Mouse (Mus musculus) lung, postnatal 36 days (tissue): ENCODE results near the gene Otogl.
A peak's percentile ranks its signal among the peaks of the same experiment; 100 is the strongest.

Source experiments
- DNase-seq: peaks from one replicate; pipeline ENCODE4 v3.0.0; 2022; ENCODE audit warnings: mixed read lengths

Gene Otogl

DNA sequence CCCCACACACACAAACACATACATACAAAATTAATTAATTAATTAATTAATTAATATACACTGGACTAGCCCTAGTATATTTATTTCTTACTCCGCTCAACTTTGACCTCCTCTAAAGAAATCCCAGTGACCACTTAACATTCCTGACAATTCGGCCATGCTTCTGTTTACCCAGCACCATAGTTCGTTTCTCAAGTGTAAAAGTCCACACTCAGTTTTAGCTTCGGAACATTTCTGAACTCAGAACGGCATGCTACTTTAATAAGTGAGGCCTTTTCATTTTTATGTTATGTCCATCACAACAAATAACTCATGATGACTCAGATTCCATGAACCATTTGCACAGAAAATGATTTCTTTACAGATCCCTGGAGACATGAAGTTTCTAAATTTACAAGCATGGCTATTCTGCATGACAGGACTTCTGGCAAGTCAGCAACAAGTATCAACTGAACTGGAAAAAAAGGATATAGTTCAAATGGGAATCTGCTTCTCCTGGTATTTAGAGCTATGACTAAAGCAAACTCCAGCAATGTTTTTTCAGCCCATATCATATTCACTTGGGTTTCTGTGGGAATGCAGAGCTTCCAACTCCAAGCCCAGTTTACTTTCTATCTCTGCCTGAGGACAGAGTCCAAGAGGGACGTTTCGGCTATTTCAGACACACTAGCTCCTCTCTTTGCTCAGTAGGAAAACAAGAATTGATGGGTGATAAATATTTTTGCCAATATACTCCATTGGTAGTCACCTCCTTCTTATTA lies 6.5 kb downstream of the Otogl start:
- DNase-seq: peak; percentile 37

DNA sequence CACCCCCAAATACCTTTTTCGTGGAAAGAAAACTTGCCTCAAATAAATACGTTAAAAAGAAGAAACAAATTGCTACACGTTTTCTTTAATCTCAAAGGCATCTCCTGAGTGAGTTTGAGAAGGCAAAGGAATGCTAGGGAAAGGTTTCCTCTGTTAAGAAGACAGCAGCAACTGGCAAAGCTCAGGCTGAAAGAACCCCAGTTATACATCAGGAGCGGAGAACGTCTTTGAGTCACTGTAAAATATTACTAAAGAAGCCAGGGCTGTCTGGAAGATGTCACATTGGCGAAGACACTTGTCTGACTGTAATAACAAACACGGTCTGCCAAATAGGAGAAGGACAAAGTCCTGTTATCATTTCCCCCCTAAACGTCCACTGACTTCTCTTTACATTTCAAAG lies 10.0 kb downstream of the Otogl start:
- no peak for DNase-seq

DNA sequence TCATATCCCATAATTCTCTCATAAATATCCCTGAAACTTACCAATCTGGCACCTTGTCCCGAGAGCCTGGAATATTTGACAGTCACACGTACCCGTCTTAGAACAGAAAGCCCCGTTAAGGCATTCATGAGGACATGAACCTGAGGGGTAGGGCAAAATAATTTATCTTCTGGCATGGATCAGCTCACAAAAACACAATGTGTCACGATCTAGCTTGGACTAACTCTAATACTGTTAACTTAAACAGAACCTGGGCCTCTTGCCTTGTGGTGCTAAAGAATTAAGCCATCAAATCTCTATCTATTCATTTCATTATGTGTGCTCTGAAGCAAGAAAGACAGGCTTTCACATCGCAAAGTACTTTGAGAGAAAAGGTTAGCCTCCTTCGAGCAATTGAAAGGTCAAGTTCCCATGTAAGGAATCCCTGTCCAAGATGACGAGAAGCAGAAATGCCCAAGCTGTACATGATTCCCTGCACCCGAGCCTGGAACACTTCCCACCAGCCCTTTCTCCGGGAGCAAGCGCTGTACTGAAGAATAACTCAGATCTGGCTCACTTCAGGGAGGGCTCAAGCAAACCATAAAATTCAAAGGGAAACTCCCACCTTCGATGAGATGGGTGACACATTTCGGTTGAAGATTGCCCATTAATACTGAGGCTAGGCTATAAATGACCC lies 10.6 kb downstream of the Otogl start:
- no peak for DNase-seq

DNA sequence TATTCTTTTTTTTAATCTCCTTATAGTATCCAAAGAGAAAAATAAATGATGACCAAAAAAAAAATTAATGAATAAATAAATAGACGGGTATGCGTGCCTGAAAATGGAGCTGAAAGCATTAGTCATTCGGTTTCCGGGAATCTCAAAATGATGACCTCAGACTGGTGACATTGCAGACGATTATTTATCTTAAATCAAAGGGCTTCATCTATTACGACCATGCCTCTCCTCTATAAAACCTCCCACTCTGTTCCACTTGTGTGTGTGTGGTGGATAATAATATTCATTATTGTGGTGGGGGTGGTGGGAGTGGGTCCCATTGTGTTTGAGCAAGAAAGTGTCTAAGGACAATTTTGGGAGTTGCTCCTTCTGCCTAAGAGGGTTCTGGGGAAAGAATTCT lies 12.0 kb downstream of the Otogl start:
- no peak for DNase-seq

DNA sequence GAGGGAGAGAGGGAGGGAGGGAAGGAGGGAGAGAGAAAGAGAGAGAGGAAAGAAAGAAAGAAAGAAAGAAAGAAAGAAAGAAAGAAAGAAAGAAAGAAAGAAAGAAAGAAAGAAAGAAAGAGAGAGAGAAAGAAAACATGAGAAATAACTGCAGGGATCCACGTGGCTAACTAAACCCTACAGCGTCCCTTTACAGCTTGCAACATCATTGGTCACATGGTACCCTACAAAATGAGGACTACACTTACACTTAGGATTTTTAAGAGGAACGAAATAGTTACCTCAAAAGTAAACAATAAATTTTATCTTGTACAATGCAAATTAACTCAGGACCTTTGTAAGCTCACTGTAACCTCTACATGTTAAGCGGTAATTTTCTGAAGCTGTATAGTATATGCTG lies 15.8 kb downstream of the Otogl start:
- no peak for DNase-seq

DNA sequence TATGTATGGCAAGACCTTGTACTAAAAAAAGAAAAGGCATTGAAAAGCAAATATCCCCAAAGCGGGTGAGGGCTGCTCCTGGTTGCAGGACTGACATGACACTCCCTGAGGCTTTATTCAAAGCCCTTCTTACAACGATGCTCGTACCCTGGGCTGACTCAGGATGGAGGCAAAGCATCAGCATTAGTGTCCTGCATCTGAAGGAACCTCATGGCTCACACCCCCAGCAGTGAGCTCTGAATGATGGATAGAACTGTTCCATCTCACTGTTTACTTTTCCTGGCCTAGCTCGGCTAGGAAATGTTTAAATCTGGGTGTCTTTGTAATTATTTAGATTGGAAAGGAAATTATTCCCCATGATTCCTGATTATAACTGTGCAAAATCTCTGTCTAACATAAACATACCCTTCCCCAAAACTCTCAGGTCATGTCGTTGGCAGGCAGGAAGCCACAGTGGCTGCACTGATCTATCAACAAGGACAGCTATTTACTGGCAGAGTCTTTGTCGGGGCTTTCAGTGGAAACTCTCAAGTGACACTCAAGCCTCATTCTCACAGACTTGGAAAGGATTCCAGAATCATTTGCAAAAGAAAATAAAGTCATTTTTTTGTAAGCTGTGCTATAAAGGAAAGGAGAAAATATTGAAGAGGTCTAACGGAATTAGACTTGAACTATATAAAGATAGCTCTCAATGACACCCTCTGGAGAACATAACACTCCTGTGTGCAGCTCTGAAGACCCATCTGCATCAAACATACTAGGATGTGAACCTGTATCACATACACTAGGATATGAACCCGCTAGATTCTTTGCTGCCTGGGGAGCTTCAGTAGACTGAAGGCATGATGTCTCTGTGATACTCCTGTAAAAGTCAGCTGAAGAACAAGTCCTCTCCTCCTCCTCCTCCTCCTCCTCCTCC lies 17.0 kb downstream of the Otogl start:
- peak; percentile 10 for DNase-seq

DNA sequence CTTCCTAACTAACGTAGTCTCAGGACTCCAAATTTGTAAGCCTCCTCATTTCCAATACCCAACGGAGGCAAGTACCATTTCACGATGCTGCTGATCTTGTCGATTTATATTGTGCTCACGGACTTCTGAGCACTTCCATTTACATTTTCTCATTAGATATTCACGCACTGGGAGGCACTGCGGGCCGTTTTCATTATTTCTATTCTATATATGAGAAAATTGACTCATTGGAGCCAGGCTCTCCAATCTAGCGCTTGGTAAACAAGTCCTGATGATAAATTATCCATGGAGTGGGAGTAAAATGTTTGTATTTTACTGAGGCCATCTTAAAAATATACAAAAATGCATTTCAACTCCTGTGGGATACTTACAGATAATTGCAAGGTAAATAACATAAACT lies 21.5 kb downstream of the Otogl start:
- no peak for DNase-seq

DNA sequence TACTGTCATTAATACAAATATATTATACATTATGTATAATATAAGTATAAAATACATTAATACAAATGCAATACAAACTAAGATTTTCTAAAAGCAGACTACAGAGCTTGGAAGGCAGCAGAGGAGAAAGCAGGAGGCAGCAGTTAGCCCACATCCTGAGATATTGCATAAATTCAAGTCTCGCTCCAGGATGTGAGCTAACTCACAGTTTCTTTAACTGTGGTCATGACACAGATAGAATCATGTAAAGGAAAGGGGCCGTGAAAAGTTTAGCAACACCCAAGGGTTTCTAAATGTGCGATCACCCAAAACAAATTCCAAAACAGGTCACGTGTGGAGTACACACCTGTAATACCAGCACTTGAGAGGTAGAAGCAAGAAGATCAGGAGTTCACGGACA lies 39.4 kb downstream of the Otogl start:
- DNase-seq: no peak

DNA sequence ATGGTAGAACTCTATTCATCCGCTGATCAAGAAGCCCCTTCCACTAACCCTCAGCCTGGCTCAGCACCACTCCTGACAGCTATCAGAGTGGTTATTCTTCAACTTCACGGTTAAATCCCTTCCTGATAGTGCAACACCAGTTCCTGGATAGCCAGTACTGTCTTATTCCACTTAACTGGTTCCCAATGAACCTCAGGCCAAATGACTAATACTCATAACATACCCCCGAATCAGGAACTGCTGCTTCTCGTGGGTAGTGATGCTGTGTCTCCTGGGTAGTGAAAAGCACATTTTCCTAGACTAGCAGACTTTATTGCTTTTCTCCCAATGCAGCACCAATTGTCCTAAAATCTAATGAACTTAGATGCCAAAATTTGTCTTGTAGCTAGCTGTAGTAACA lies 39.8 kb downstream of the Otogl start:
- DNase-seq: no peak

DNA sequence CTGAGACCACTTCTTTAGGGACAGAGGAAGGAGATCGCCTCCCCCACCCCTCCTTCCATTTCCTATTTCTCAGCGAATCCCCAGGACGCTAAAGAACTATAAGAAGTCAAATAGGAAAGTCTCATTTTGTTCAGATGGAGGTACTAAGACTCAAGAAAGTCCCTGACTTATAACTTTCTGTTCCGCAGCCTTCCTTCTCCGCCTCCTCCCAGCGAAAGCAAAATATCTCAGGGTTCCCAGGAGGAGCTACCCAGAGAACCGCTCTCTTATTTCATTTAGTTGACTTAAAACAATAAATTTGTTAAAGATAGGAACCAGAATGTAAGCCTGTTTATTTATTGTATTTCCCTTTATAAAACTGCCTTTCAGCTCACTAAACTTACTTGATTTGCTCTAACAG lies 41.4 kb downstream of the Otogl start:
- DNase-seq: no peak

DNA sequence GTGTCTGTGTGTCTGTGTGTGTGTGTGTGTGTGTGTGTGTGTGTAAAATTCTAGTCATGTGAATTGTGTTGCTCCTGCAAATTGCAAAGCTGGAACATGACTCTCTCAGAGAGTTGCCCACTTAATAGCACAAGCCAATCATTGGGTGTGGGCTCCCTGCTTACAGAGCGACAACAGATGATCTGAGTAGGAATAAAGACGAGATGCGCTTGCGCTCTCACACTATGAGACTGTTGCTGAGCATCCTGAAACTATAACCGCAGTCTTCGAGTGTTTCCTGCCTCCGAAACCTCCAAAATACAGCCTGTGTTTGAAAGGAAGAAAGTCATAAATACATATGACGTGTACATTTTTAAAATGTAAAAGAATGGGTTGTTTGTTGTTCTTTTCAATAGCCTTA lies 43.0 kb downstream of the Otogl start:
- DNase-seq: no peak

DNA sequence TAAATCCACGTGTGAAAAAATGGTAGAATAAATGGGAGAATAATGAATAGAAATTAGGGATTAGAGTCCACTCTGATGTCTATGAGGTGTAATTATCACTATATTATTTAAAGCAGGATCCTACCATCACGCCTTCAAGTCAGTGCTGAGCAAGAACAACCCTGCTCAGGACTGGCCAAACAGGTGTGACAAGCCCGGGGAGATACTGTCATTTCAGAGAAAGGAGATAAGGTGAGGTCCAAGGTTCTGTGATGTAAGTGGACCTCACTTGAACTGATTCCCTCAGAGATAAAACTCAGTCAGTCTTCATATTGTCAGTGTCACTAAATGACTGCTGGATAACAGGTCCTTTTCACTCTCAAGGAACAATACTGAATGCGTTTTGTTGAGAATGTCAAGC lies 44.5 kb downstream of the Otogl start:
- no peak for DNase-seq

DNA sequence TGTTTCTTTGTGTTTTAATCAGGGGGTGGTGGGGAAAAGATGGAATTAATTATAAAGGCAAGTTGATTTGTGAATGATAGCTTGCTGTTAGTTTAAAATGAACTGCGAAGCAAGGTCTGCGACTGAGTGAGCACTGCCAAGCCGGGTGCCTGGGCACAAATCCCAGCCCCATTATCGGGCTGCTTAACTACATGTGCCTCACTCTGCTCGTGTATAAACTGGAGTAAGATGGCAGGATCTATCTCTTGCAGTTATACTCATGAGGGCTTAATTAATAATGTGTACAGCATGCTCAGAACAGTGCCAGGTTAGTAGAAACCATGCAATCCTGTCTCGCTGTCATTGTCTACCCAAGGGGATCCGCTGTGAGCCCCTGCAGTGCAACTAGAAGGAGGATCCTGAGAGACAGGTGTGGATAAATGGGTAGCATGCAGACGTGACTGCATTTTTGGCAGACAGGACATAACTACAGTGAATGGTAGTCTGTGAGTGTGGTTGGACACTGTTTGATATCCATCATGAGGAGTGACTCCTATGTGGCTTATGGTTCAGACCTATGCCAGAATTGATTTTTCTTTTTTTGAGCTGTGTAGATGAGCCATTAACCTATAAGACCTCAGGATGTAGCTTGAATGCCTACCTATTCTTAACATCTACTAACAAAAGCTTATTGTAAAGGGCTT lies 51.6 kb downstream of the Otogl start:
- DNase-seq: no peak

DNA sequence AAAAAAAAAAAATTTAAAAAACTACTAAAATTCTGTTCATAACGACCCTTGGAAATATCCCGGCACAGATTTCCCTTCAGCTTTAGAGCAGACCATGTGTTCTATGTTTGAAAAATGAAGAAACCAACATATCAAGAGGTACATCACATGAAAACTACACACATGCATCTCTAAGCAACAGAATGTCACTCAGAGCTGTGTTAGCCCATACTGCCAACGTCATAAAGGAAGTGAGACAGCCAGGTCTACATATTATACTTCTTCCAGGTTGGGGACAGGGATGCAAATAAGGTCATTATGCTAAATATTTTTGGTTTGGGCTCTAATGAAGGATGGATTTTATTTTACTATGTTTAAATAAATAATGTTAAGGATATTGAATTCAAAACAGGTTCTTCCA lies 52.7 kb downstream of the Otogl start:
- DNase-seq: no peak

DNA sequence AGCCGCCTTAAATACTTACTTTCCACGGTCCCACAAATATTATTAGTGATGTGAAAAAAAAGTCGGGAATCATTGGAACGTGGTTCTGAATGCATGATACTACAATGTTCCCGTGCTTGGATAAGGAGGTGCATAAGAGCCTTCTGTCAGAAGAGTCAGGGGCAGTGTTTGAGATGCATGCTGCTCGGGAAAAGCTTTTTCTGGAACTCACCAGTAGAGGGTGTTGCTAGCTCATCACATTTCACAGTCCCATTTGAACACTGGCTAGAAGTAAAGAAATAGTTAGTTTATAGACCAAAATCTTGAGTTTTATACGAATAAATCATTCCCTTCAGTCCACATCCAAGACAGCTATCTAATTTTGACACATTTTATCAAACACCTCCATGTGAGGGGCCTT lies 53.2 kb downstream of the Otogl start:
- peak; percentile 61 for DNase-seq

DNA sequence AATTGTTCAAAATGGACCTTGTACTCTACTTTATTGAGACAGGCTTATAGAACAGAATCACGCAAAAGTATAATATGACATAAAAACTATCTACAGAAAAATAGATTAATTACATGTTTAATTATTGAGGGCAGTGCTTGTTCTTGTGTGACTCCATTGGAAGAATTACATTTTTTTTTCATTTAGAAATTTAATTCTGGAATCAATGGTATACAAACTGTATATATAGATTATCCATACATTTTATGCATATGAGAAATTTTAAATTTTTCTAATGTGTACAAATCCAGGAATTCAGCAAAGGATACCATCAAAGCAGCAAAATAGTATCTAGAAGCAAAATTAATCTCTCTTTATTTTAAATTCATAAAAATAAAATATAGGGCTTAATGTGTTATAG lies 67.0 kb downstream of the Otogl start:
- no peak for DNase-seq

DNA sequence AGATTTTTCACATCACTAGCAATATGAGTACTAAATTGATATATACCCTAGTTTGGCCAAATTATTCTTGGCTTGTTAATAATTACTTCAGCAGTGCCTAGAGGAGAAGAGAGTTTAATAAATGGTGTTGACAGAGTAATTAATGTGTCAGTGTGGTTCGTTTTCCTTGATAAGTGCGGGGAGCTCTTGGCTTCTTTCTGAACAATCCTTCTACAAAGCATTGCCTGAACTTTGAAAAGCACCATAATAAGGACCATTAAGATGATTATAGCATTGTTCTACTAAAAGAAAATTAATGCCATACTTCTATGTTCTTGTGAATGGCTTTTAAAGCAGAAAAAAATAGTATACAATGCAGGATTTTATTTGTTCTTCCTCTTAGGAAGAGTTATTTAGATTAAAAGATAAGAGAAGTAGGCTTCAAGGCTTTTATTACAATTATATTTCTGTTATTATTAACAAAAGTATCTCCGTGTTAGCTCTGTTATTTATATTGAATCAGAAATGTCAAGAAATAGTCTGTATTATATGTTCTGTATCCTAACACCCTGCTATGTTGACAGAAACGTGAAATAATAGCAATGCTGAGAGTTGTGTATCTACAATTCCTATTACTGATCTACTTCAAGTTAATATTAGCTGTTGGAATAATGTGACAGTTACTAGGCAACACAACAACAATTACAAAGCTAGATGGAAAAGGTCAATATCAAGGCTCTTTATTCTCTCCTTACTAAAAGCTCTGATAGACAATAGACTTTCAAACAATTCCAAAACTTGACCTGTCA lies 77.3 kb downstream of the Otogl start:
- DNase-seq: no peak

DNA sequence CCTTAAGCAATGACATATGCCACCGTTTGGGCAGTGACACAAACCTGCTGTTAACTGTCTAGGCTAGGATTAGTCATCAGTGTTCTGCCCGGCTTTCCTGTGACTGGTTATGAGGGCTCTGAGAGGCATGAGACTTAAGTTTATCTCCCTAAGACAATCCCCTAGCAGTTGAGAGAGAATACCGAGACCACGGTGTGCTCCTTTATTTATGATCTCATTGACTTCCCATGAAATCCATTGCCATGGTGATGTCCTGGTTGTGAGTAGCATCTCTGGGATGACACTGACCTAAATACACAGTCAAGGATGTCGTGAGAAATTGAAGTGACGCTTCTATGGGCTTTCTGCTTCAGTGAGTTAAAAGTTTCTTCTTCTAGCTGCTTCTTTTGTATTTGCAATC lies 82.8 kb downstream of the Otogl start:
- no peak for DNase-seq

DNA sequence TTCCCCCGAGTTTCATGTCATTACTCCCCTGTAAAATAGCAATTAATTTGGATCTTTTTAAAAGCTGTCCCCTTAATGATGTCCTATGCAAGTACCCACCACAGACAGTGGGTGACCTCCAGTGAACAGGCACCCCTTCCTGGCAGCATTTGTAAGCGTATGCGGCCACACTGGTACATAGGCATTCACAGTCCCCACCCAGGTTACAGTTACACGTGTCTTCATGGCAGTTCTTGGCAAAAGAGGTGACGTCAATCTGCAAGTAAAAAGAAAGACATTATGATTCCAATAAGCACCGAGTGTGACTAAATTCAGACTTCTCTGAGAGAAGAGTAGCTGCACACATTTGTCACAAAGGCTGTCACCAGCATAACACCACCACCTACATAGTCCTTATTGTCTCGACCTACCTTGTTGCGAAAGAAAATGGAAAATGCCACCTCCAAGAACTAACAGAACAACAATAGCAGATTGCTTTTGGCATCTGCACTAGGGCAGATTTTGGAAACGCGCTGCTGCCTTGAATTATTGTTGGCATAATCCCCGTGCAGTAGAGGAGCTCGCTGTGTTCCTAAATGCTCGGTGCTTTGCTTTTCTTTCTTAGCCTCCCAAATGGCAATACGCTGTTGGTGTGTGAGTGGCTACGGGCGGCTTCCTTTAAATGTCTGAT lies 98.0 kb downstream of the Otogl start:
- DNase-seq: no peak

DNA sequence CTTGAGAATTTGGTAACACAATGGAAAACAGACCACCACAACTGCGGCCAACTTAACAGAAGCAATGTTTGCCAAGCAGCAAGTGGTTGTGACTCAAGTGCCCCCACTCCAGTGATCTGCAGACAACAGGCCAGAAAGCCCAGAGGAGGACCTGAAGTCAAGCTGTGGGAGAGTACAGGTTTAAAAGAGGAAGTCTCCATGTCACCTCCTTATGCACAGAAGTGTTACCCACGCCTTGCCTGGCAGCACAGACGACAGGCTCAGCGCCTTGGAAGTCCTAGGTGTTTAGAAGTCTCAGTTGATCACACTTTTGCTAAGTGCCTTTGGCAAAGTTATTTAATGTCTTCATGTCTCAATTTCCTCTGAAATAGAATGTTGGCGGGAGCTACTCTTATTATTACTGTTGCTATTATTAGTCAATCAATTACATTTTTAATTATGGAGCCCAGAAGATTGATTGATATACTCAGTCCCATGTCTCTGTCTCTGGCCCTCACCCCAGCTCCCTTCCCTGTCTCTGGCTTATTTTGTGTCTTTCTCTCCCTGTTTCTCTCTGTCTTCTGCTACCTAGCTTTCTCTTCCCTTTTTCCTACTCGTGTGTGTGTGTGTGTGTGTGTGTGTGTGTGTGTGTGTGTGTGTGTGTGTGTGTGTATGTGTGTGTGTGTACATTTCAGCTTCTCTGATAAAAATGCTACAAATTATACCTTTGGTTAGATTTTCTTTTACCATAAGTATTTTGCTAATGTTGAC lies 101.1 kb downstream of the Otogl start:
- DNase-seq: peak; percentile 19

DNA sequence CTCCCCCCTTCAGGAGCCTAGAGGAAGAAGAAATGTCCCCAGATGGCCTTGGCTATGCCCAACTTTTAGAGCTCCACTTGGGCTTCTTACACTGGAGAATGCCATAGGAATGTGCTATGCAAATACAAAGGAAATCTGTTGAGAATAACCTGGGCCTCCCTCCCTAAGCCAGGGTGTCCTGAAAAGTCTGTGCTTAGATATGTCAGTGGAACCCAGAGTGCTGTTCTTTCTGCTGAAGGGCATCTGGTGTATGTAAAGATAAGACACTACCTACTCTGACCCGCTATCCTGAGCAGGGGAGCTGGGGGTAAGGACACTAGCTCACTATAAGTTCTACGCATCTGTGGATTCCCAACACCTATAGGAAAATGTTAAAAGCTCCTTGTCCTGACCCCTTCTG lies 106.7 kb downstream of the Otogl start:
- DNase-seq: no peak
